Mouse (Mus musculus) neural tube, embryonic 13.5 days (tissue): ENCODE results near the gene Dars2. TPM values are rescaled to one million over a fixed set of nuclear protein-coding genes. Genes with fewer than 3 reads are reported as not detected.

Source experiments
- ATAC-seq: fragments of 200-750 bp; cut with Nextera tagmentation; 2 replicates; pipeline ENCODE4 v1.8.0; 2017; ENCODE audit warnings: low read depth, mild to moderate bottlenecking, moderate TSS enrichment, moderate library complexity
- H3K27ac ChIP-seq: fragments of 300-500 bp; sonication (generic); replicated peaks from 2 replicates; pipeline ENCODE4 v1.5.1; 2015; ENCODE audit warnings: moderate library complexity, mild to moderate bottlenecking, inconsistent platforms
- H3K27me3 ChIP-seq: fragments of 300-500 bp; sonication (generic); 2 replicates; pipeline ENCODE4 v1.6.1; 2015; ENCODE audit warnings: mild to moderate bottlenecking, inconsistent platforms
- H3K36me3 ChIP-seq: fragments of 300-500 bp; sonication (generic); 2 replicates; pipeline ENCODE4 v1.6.1; 2015; ENCODE audit warnings: mild to moderate bottlenecking, inconsistent platforms
- H3K4me1 ChIP-seq: fragments of 300-500 bp; sonication (generic); replicated peaks from 2 replicates; pipeline ENCODE4 v1.6.1; 2015; ENCODE audit warnings: inconsistent platforms
- H3K4me2 ChIP-seq: fragments of 300-500 bp; sonication (generic); 2 replicates; pipeline ENCODE4 v1.6.1; 2015; ENCODE audit warnings: inconsistent platforms, mild to moderate bottlenecking, moderate library complexity
- H3K4me3 ChIP-seq: fragments of 300-500 bp; sonication (generic); 2 replicates; pipeline ENCODE4 v1.5.1; 2015; ENCODE audit warnings: mild to moderate bottlenecking, inconsistent platforms
- H3K9ac ChIP-seq: fragments of 300-500 bp; sonication (generic); 2 replicates; pipeline ENCODE4 v1.6.1; 2015; ENCODE audit warnings: moderate library complexity, mild to moderate bottlenecking, inconsistent platforms
- H3K9me3 ChIP-seq: fragments of 300-500 bp; sonication (generic); 2 replicates; pipeline ENCODE4 v1.6.1; 2016; ENCODE audit warnings: inconsistent platforms
- WGBS: fragments of 180-500 bp; shearing (Covaris S2); methylation state at CpG from one replicate; pipeline ENCODE4 v1.1.7; 2015; 5-methylcytosine and 5-hydroxymethylcytosine counted together
- polyA plus RNA-seq: library from polyadenylated mRNA; unstranded; fragments of >200 nt; fragmentation: Nextera tagmentation; extraction: Ambion mirVana; gene quantifications from 2 replicates; pipeline ENCODE4 v1.2.1, GENCODE M21; 2015

Gene Dars2
- polyA plus RNA-seq, 1 experiment from 2014 or later = 25.2 TPM

DNA sequence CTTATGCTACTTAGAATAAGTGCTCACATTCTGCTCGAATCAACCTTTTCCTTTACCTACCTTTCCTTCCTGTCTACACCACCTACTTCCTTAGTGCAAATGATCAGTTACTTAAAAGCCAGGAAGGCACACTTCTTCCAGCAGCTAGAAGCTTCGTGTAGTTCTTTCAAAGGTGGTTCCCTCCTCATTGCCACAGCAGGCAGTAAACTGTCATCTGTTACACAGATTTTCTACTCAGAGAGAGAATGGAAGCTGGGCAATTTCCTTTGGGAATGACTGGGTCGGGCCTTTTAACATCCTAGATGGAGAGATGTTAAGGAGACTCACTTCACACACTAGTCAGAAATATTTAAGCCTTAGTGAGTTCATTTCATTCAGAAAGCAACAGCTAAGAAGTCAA, 64.9 kb downstream of the Dars2 start:
- WGBS = 50% methylated on average over 3 of the region's 3 CpGs
- no peak for ATAC-seq
- H3K4me3 ChIP-seq = no peak overlapping the region

DNA sequence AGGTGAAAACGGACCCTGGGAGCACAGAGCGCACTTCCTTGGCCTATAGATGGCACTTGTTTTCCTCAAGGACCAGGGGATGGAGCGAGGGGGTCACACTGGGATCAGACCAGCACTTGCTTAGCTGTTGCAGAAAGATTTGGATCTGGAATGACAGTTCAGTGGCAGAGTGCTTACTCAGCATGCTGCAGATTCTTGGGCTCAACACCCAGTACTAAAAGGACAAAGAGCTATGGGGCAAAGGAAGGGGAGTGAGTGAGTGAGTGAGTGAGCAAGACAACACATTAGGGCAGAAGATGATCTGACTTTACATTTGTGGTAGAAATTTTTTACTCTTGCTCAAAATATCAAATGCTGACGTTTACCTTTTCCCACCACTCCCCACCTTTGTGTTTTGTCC, 65.5 kb downstream of the Dars2 start:
- no peak overlapping the region for H3K27ac ChIP-seq
- peaks cover 35% of the 10 kb centered on the region for H3K36me3 ChIP-seq
- no peaks in the 10 kb centered on the region for H3K9me3 ChIP-seq
- 71% methylated on average over 4 of the region's 4 CpGs for WGBS
- H3K9ac ChIP-seq = no peak overlapping the region
- no peak for ATAC-seq
- H3K4me2 ChIP-seq = no peak overlapping the region
- no peaks in the 10 kb centered on the region for H3K4me1 ChIP-seq
- no peaks in the 10 kb centered on the region for H3K27me3 ChIP-seq
- H3K4me3 ChIP-seq = no peak overlapping the region

More for the DNA sequence above, 64.9 kb downstream of the Dars2 start:
- H3K36me3 ChIP-seq = peaks cover 29% of the 10 kb centered on the region
- H3K9ac ChIP-seq = no peak overlapping the region
- H3K4me2 ChIP-seq = no peak overlapping the region
- no peak overlapping the region for H3K27ac ChIP-seq
- H3K9me3 ChIP-seq = no peaks in the 10 kb centered on the region
- no peaks in the 10 kb centered on the region for H3K27me3 ChIP-seq
- H3K4me1 ChIP-seq = no peaks in the 10 kb centered on the region

DNA sequence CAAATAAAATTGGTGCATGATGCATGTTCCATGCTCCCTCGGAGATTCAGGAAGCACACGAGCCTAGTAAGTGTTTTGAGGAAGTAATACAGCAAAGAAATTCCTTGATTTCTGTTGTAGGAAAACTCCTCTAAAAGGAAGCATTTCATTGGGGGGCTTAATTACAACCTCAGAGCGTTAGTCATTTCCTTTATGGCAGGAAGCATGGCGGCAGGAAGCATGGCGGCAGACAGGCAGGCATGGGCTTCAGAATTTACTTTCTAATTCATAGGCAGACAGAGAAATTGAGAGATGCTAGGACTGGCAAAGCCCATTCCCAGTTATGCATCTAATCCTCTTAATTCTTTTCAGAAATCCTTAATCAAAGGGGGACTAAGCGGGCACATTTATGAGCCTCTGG, 76.6 kb downstream of the Dars2 start:
- Histone ChIP-seq H3K36me3 (no peaks in the 10 kb centered on the region), H3K4me1 (no peaks in the 10 kb centered on the region), H3K9ac (no peak overlapping the region), H3K27me3 (no peaks in the 10 kb centered on the region), H3K4me2 (no peak overlapping the region), H3K4me3 (no peak overlapping the region), H3K27ac (no peak overlapping the region), H3K9me3 (no peaks in the 10 kb centered on the region)
- no peak for ATAC-seq
- 86% methylated on average over 6 of the region's 6 CpGs for WGBS

Other genes starting within 250 kb of the Dars2 start
- gene Rc3h1, start 164.2 kb downstream of the Dars2 start, polyA plus RNA-seq = 6.1 and 6.6 TPM in 2 replicates
- gene Serpinc1, start 92.1 kb downstream of the Dars2 start, polyA plus RNA-seq = 2.6 and 3.2 TPM in 2 replicates
- gene Zbtb37, start 35.8 kb downstream of the Dars2 start, polyA plus RNA-seq = 11.9 and 12.3 TPM in 2 replicates
- 10.2 and 10.9 TPM in 2 replicates for gene Cenpl, start 55 bp upstream of the Dars2 start, polyA plus RNA-seq
- 19.8 and 21.5 TPM in 2 replicates for gene Klhl20, start 60.9 kb upstream of the Dars2 start, polyA plus RNA-seq
- gene Ankrd45, start 72.0 kb upstream of the Dars2 start, polyA plus RNA-seq = 11.0 and 12.5 TPM in 2 replicates
- 0.33 and 0.89 TPM in 2 replicates for gene Tex50, start 88.7 kb upstream of the Dars2 start, polyA plus RNA-seq
- 220 and 230 TPM in 2 replicates for gene Prdx6, start 180.6 kb upstream of the Dars2 start, polyA plus RNA-seq